Mouse (Mus musculus) heart, embryonic 15.5 days (tissue): Measurements from ENCODE around the gene Sarm1. TPM values are rescaled to one million over a fixed set of nuclear protein-coding genes. Genes with fewer than 3 reads are reported as not detected.

ENCODE experiments used
- ATAC-seq: fragments of 200-750 bp; cut with Nextera tagmentation; replicated peaks from 2 replicates; pipeline ENCODE4 v1.8.0; 2017; ENCODE audit warnings: low read depth, moderate TSS enrichment; ENCODE audit not compliant: insufficient number of reproducible peaks, insufficient read depth, low FRiP score
- H3K27ac ChIP-seq: fragments of 300-500 bp; sonication (generic); 2 replicates; pipeline ENCODE4 v1.5.1; 2015; ENCODE audit warnings: mild to moderate bottlenecking, inconsistent platforms
- H3K27me3 ChIP-seq: fragments of 300-500 bp; sonication (generic); 2 replicates; pipeline ENCODE4 v1.6.1; 2015; ENCODE audit warnings: inconsistent platforms
- H3K36me3 ChIP-seq: fragments of 300-500 bp; sonication (generic); 2 replicates; pipeline ENCODE4 v1.6.1; 2015; ENCODE audit warnings: mild to moderate bottlenecking, inconsistent platforms
- H3K4me1 ChIP-seq: fragments of 300-500 bp; sonication (generic); replicated peaks from 2 replicates; pipeline ENCODE4 v1.6.1; 2015; ENCODE audit warnings: inconsistent platforms
- H3K4me2 ChIP-seq: fragments of 300-500 bp; sonication (generic); 2 replicates; pipeline ENCODE4 v1.6.1; 2015; ENCODE audit warnings: inconsistent platforms, mild to moderate bottlenecking, moderate library complexity
- H3K4me3 ChIP-seq: fragments of 300-500 bp; sonication (generic); 2 replicates; pipeline ENCODE4 v1.5.1; 2015; ENCODE audit warnings: mild to moderate bottlenecking, inconsistent platforms
- H3K9ac ChIP-seq: fragments of 300-500 bp; sonication (generic); 2 replicates; pipeline ENCODE4 v1.6.1; 2015; ENCODE audit warnings: mild to moderate bottlenecking, inconsistent platforms
- H3K9me3 ChIP-seq: fragments of 300-500 bp; sonication (generic); replicated peaks from 2 replicates; pipeline ENCODE4 v1.6.1; 2016; ENCODE audit warnings: inconsistent platforms
- WGBS: fragments of 180-500 bp; shearing (Covaris S2); methylation state at CpG from one replicate; pipeline ENCODE4 v1.1.7; 2015; ENCODE audit warnings: mixed read lengths; 5-methylcytosine and 5-hydroxymethylcytosine counted together
- polyA plus RNA-seq: library from polyadenylated mRNA; unstranded; fragments of >200 nt; fragmentation: Nextera tagmentation; extraction: Ambion mirVana; gene quantifications from 2 replicates; pipeline ENCODE4 v1.2.1, GENCODE M21; 2015

Sarm1 gene
- polyA plus RNA-seq, 1 experiment from 2014 or later = 0.15 TPM

GRCm38 (mm10) chr11:78509148-78509547 is 11.6 kb upstream of the Sarm1 start:
- H3K9me3 ChIP-seq = no peaks in the 10 kb centered on the region
- no peak overlapping the region for H3K4me3 ChIP-seq
- H3K4me1 ChIP-seq = peaks cover 15% of the 10 kb centered on the region
- H3K27ac ChIP-seq = no peak overlapping the region
- WGBS = 79% methylated on average over 5 of the region's 5 CpGs
- ATAC-seq = no peak
- H3K4me2 ChIP-seq = no peak overlapping the region
- H3K27me3 ChIP-seq = no peaks in the 10 kb centered on the region
- peaks cover 41% of the 10 kb centered on the region for H3K36me3 ChIP-seq
- no peak overlapping the region for H3K9ac ChIP-seq

GRCm38 (mm10) chr11:78505430-78505829 is 7.9 kb upstream of the Sarm1 start:
- no peak overlapping the region for H3K4me3 ChIP-seq
- H3K4me2 ChIP-seq = no peak overlapping the region
- H3K27ac ChIP-seq = no peak overlapping the region
- no peaks in the 10 kb centered on the region for H3K4me1 ChIP-seq
- peaks cover 39% of the 10 kb centered on the region for H3K36me3 ChIP-seq
- WGBS = 77% methylated on average over 3 of the region's 3 CpGs
- no peaks in the 10 kb centered on the region for H3K9me3 ChIP-seq
- H3K27me3 ChIP-seq = peaks cover 15% of the 10 kb centered on the region
- no peak for ATAC-seq
- no peak overlapping the region for H3K9ac ChIP-seq

GRCm38 (mm10) chr11:78502909-78503650 is 5.5 kb upstream of the Sarm1 start, which contains the start of gene Sebox:
Sebox (plus strand) TSS chr11:78503447.
- Histone ChIP-seq H3K4me2 (no peak within 1 kb of the TSS), H3K4me3 (no peak within 1 kb of the TSS), H3K36me3 (peaks cover 26% of the 10 kb centered on the region), H3K9me3 (no peaks in the 10 kb centered on the region), H3K9ac (no peak within 1 kb of the TSS), H3K27ac (no peak within 1 kb of the TSS), H3K4me1 (no peaks in the 10 kb centered on the region; the same call in 1 of the 2 replicates), H3K27me3 (peaks cover 39% of the 10 kb centered on the region)
- ATAC-seq = no peak
- 67% methylated on average over 7 of the region's 7 CpGs for WGBS

GRCm38 (mm10) chr11:78501529-78501928 is 4.0 kb upstream of the Sarm1 start:
- Histone ChIP-seq H3K4me1 (peaks cover 14% of the 10 kb centered on the region), H3K36me3 (peaks cover 10% of the 10 kb centered on the region; the same call in 1 of the 2 replicates), H3K27ac (no peak overlapping the region), H3K9ac (no peak overlapping the region), H3K27me3 (peaks cover 54% of the 10 kb centered on the region), H3K4me2 (no peak overlapping the region), H3K4me3 (no peak overlapping the region), H3K9me3 (no peaks in the 10 kb centered on the region)
- no peak for ATAC-seq
- WGBS = 79% methylated on average over 20 of the region's 20 CpGs

- no peak for ATAC-seq
- Histone ChIP-seq H3K9ac (no peak overlapping the region), H3K4me1 (peaks cover 14% of the 10 kb centered on the region), H3K36me3 (0 out of 2 replicates have a peak, but pooled peaks cover 2% of the 10 kb centered on the region), H3K27me3 (peaks cover 62% of the 10 kb centered on the region), H3K27ac (no peak overlapping the region), H3K4me2 (no peak overlapping the region), H3K4me3 (no peak overlapping the region), H3K9me3 (no peaks in the 10 kb centered on the region)
- WGBS = 66% methylated on average over 9 of the region's 9 CpGs
Measured at GRCm38 (mm10) chr11:78500623-78501202, 3.2 kb upstream of the Sarm1 start.

- no peak overlapping the region for H3K9ac ChIP-seq
- WGBS = 41% methylated on average over 16 of the region's 16 CpGs
- no peak overlapping the region for H3K27ac ChIP-seq
- no peak for ATAC-seq
- no peaks in the 10 kb centered on the region for H3K9me3 ChIP-seq
- peaks cover 14% of the 10 kb centered on the region for H3K4me1 ChIP-seq
- H3K27me3 ChIP-seq = peaks cover 74% of the 10 kb centered on the region
- no peak overlapping the region for H3K4me2 ChIP-seq
- no peaks in the 10 kb centered on the region for H3K36me3 ChIP-seq
- H3K4me3 ChIP-seq = no peak overlapping the region
Measured at GRCm38 (mm10) chr11:78499543-78499942, 2.0 kb upstream of the Sarm1 start.

GRCm38 (mm10) chr11:78499004-78499403 is 1.4 kb upstream of the Sarm1 start, which contains the start of gene Vtn:
Vtn (plus strand) TSS chr11:78499091.
- Histone ChIP-seq H3K27ac (no peak within 1 kb of the TSS), H3K4me3 (peak within 1 kb of the TSS; percentile 52), H3K4me2 (peak within 1 kb of the TSS; percentile 83), H3K4me1 (peaks cover 14% of the 10 kb centered on the region), H3K9ac (no peak within 1 kb of the TSS), H3K36me3 (no peaks in the 10 kb centered on the region), H3K9me3 (no peaks in the 10 kb centered on the region), H3K27me3 (peaks cover 79% of the 10 kb centered on the region)
- no peak for ATAC-seq
- 53% methylated on average over 7 of the region's 7 CpGs for WGBS

GRCm38 (mm10) chr11:78497071-78497541 is 448 bp downstream of the Sarm1 start:
- no peaks in the 10 kb centered on the region for H3K9me3 ChIP-seq
- no peak overlapping the region for H3K27ac ChIP-seq
- H3K36me3 ChIP-seq = no peaks in the 10 kb centered on the region
- peaks cover 14% of the 10 kb centered on the region for H3K4me1 ChIP-seq
- no peak overlapping the region for H3K9ac ChIP-seq
- ATAC-seq = peak; percentile 16; the same call in 1 of the 2 replicates
- WGBS = under 1% methylated on average over 44 of the region's 44 CpGs
- peak overlapping the region; percentile 52 for H3K4me3 ChIP-seq
- H3K4me2 ChIP-seq = peak overlapping the region; percentile 83
- H3K27me3 ChIP-seq = peaks cover 85% of the 10 kb centered on the region

- H3K9me3 ChIP-seq = no peaks in the 10 kb centered on the region
- peaks cover 86% of the 10 kb centered on the region for H3K27me3 ChIP-seq
- no peak for ATAC-seq
- no peak overlapping the region for H3K9ac ChIP-seq
- no peak overlapping the region for H3K4me3 ChIP-seq
- peaks cover 15% of the 10 kb centered on the region for H3K4me1 ChIP-seq
- 4% methylated on average over 6 of the region's 6 CpGs for WGBS
- H3K27ac ChIP-seq = no peak overlapping the region
- H3K4me2 ChIP-seq = no peak overlapping the region
- H3K36me3 ChIP-seq = no peaks in the 10 kb centered on the region
Measured at GRCm38 (mm10) chr11:78495904-78496303, 1.6 kb downstream of the Sarm1 start.

- Histone ChIP-seq H3K36me3 (no peaks in the 10 kb centered on the region), H3K9me3 (no peaks in the 10 kb centered on the region), H3K4me1 (peaks cover 6% of the 10 kb centered on the region), H3K4me2 (peak overlapping the region; percentile 55), H3K27ac (no peak overlapping the region), H3K4me3 (peak overlapping the region; percentile 29), H3K9ac (no peak overlapping the region), H3K27me3 (peaks cover 86% of the 10 kb centered on the region)
- ATAC-seq = no peak
- 8% methylated on average over 48 of the region's 48 CpGs for WGBS
Measured at GRCm38 (mm10) chr11:78490781-78491241, 6.7 kb downstream of the Sarm1 start.

- 3% methylated on average over 8 of the region's 8 CpGs for WGBS
- no peaks in the 10 kb centered on the region for H3K36me3 ChIP-seq
- peaks cover 88% of the 10 kb centered on the region for H3K27me3 ChIP-seq
- H3K4me3 ChIP-seq = no peak overlapping the region
- no peaks in the 10 kb centered on the region for H3K9me3 ChIP-seq
- H3K27ac ChIP-seq = no peak overlapping the region
- no peak overlapping the region for H3K4me2 ChIP-seq
- no peak for ATAC-seq
- no peak overlapping the region for H3K9ac ChIP-seq
- peaks cover 6% of the 10 kb centered on the region for H3K4me1 ChIP-seq
Measured at GRCm38 (mm10) chr11:78488168-78488567, 9.4 kb downstream of the Sarm1 start.
